Mouse (Mus musculus) kidney, embryonic 15.5 days (tissue): Measurements from ENCODE around the gene Hemgn. TPM values are rescaled to one million over a fixed set of nuclear protein-coding genes. Genes with fewer than 3 reads are reported as not detected.
A peak's percentile ranks its signal among the peaks of the same experiment; 100 is the strongest.

Experiments used
- ATAC-seq: fragments of 200-750 bp; cut with Nextera tagmentation; replicated peaks from 2 replicates; pipeline ENCODE4 v1.8.0; 2017; ENCODE audit warnings: moderate TSS enrichment; ENCODE audit not compliant: low FRiP score
- H3K27ac ChIP-seq: fragments of 300-500 bp; sonication (generic); 2 replicates; pipeline ENCODE4 v1.5.1; 2015; ENCODE audit warnings: mild to moderate bottlenecking, inconsistent platforms
- H3K27me3 ChIP-seq: fragments of 300-500 bp; sonication (generic); 2 replicates; pipeline ENCODE4 v1.6.1; 2015; ENCODE audit warnings: inconsistent platforms
- H3K36me3 ChIP-seq: fragments of 300-500 bp; sonication (generic); 2 replicates; pipeline ENCODE4 v1.6.1; 2015; ENCODE audit warnings: inconsistent platforms
- H3K4me1 ChIP-seq: fragments of 300-500 bp; sonication (generic); 2 replicates; pipeline ENCODE4 v1.6.1; 2015; ENCODE audit warnings: inconsistent platforms
- H3K4me2 ChIP-seq: fragments of 300-500 bp; sonication (generic); 2 replicates; pipeline ENCODE4 v1.6.1; 2015; ENCODE audit warnings: moderate library complexity, mild to moderate bottlenecking, inconsistent platforms
- H3K4me3 ChIP-seq: fragments of 300-500 bp; sonication (generic); replicated peaks from 2 replicates; pipeline ENCODE4 v1.5.1; 2015; ENCODE audit warnings: mild to moderate bottlenecking, inconsistent platforms
- H3K9ac ChIP-seq: fragments of 300-500 bp; sonication (generic); 2 replicates; pipeline ENCODE4 v1.6.1; 2015; ENCODE audit warnings: mild to moderate bottlenecking, inconsistent platforms
- H3K9me3 ChIP-seq: fragments of 300-500 bp; sonication (generic); replicated peaks from 2 replicates; pipeline ENCODE4 v1.6.1; 2016; ENCODE audit warnings: inconsistent platforms
- WGBS: fragments of 180-500 bp; shearing (Covaris S2); methylation state at CpG from one replicate; pipeline ENCODE4 v1.1.7; 2015; ENCODE audit warnings: mixed read lengths; 5-methylcytosine and 5-hydroxymethylcytosine counted together
- polyA plus RNA-seq: library from polyadenylated mRNA; unstranded; fragments of >200 nt; fragmentation: Nextera tagmentation; extraction: Ambion mirVana; gene quantifications from 2 replicates; pipeline ENCODE4 v1.2.1, GENCODE M21; 2015

Gene Hemgn
- polyA plus RNA-seq, 1 experiment from 2014 or later, result 7.1 TPM

GRCm38 (mm10) chr4:46448886-46449285 is 35.6 kb upstream of the Hemgn start:
- Histone ChIP-seq H3K9ac (no peak overlapping the region), H3K27ac (no peak overlapping the region), H3K27me3 (no peaks in the 10 kb centered on the region), H3K36me3 (no peaks in the 10 kb centered on the region), H3K4me1 (peaks cover 24% of the 10 kb centered on the region), H3K4me2 (no peak overlapping the region), H3K4me3 (no peak overlapping the region), H3K9me3 (no peaks in the 10 kb centered on the region)
- ATAC-seq, result no peak
- WGBS, result 57% methylated on average over 6 of the region's 6 CpGs

GRCm38 (mm10) chr4:46447461-46447860 is 34.2 kb upstream of the Hemgn start:
- H3K9ac ChIP-seq, result no peak overlapping the region
- no peaks in the 10 kb centered on the region for H3K36me3 ChIP-seq
- no peak overlapping the region for H3K4me2 ChIP-seq
- H3K27me3 ChIP-seq, result no peaks in the 10 kb centered on the region
- H3K9me3 ChIP-seq, result no peaks in the 10 kb centered on the region
- WGBS, result 56% methylated on average over 1 of the region's 1 CpGs
- H3K4me3 ChIP-seq, result no peak overlapping the region
- H3K4me1 ChIP-seq, result peaks cover 10% of the 10 kb centered on the region
- no peak overlapping the region for H3K27ac ChIP-seq
- no peak for ATAC-seq

GRCm38 (mm10) chr4:46445237-46445945 is 32.1 kb upstream of the Hemgn start:
- H3K27me3 ChIP-seq, result no peaks in the 10 kb centered on the region
- H3K36me3 ChIP-seq, result no peaks in the 10 kb centered on the region
- H3K9ac ChIP-seq, result no peak overlapping the region
- peaks cover 8% of the 10 kb centered on the region; the same call in 1 of the 2 replicates for H3K4me1 ChIP-seq
- no peak for ATAC-seq
- WGBS, result 39% methylated on average over 9 of the region's 9 CpGs
- H3K27ac ChIP-seq, result no peak overlapping the region
- no peaks in the 10 kb centered on the region for H3K9me3 ChIP-seq
- H3K4me3 ChIP-seq, result no peak overlapping the region
- H3K4me2 ChIP-seq, result no peak overlapping the region

GRCm38 (mm10) chr4:46442501-46442900 is 29.2 kb upstream of the Hemgn start:
- Histone ChIP-seq H3K27me3 (no peaks in the 10 kb centered on the region), H3K27ac (no peak overlapping the region), H3K9me3 (no peaks in the 10 kb centered on the region), H3K4me3 (no peak overlapping the region), H3K9ac (no peak overlapping the region), H3K4me1 (0 out of 2 replicates have a peak, but pooled peaks cover 3% of the 10 kb centered on the region), H3K36me3 (no peaks in the 10 kb centered on the region), H3K4me2 (no peak overlapping the region)
- no peak for ATAC-seq
- 60% methylated on average over 4 of the region's 4 CpGs for WGBS

GRCm38 (mm10) chr4:46432339-46433036 is 19.2 kb upstream of the Hemgn start:
- no peaks in the 10 kb centered on the region for H3K36me3 ChIP-seq
- H3K4me1 ChIP-seq, result no peaks in the 10 kb centered on the region
- 82% methylated on average over 12 of the region's 12 CpGs for WGBS
- no peak overlapping the region for H3K9ac ChIP-seq
- no peaks in the 10 kb centered on the region for H3K9me3 ChIP-seq
- no peak overlapping the region for H3K4me3 ChIP-seq
- H3K27me3 ChIP-seq, result no peaks in the 10 kb centered on the region
- no peak overlapping the region for H3K27ac ChIP-seq
- no peak overlapping the region for H3K4me2 ChIP-seq
- peak; percentile 81 for ATAC-seq

GRCm38 (mm10) chr4:46428903-46429499 is 15.7 kb upstream of the Hemgn start:
- H3K36me3 ChIP-seq, result no peaks in the 10 kb centered on the region
- H3K4me3 ChIP-seq, result no peak overlapping the region
- no peaks in the 10 kb centered on the region for H3K27me3 ChIP-seq
- no peak overlapping the region for H3K27ac ChIP-seq
- WGBS, result 70% methylated on average over 10 of the region's 10 CpGs
- H3K4me1 ChIP-seq, result no peaks in the 10 kb centered on the region
- no peak for ATAC-seq
- no peaks in the 10 kb centered on the region for H3K9me3 ChIP-seq
- H3K9ac ChIP-seq, result no peak overlapping the region
- H3K4me2 ChIP-seq, result no peak overlapping the region

GRCm38 (mm10) chr4:46422625-46423024 is 9.3 kb upstream of the Hemgn start:
- no peak overlapping the region for H3K27ac ChIP-seq
- no peaks in the 10 kb centered on the region for H3K4me1 ChIP-seq
- H3K4me2 ChIP-seq, result no peak overlapping the region
- H3K36me3 ChIP-seq, result no peaks in the 10 kb centered on the region
- H3K9me3 ChIP-seq, result no peaks in the 10 kb centered on the region
- no peaks in the 10 kb centered on the region for H3K27me3 ChIP-seq
- 62% methylated on average over 8 of the region's 8 CpGs for WGBS
- H3K4me3 ChIP-seq, result no peak overlapping the region
- ATAC-seq, result no peak
- H3K9ac ChIP-seq, result no peak overlapping the region

GRCm38 (mm10) chr4:46418851-46419250 is 5.5 kb upstream of the Hemgn start:
- WGBS, result 86% methylated on average over 9 of the region's 9 CpGs
- H3K27ac ChIP-seq, result no peak overlapping the region
- H3K9ac ChIP-seq, result no peak overlapping the region
- H3K36me3 ChIP-seq, result no peaks in the 10 kb centered on the region
- no peak overlapping the region for H3K4me3 ChIP-seq
- no peaks in the 10 kb centered on the region for H3K9me3 ChIP-seq
- no peak overlapping the region for H3K4me2 ChIP-seq
- H3K27me3 ChIP-seq, result no peaks in the 10 kb centered on the region
- H3K4me1 ChIP-seq, result no peaks in the 10 kb centered on the region
- ATAC-seq, result no peak

GRCm38 (mm10) chr4:46417491-46417890 is 4.2 kb upstream of the Hemgn start:
- Histone ChIP-seq H3K4me1 (no peaks in the 10 kb centered on the region), H3K27me3 (no peaks in the 10 kb centered on the region), H3K27ac (no peak overlapping the region), H3K4me3 (no peak overlapping the region), H3K4me2 (no peak overlapping the region), H3K36me3 (no peaks in the 10 kb centered on the region), H3K9ac (no peak overlapping the region), H3K9me3 (no peaks in the 10 kb centered on the region)
- 60% methylated on average over 3 of the region's 3 CpGs for WGBS
- no peak; the same call in 1 of the 2 replicates for ATAC-seq

- Histone ChIP-seq H3K4me3 (no peak overlapping the region), H3K9ac (no peak overlapping the region), H3K4me2 (no peak overlapping the region), H3K27me3 (no peaks in the 10 kb centered on the region), H3K27ac (no peak overlapping the region), H3K36me3 (no peaks in the 10 kb centered on the region), H3K4me1 (no peaks in the 10 kb centered on the region), H3K9me3 (no peaks in the 10 kb centered on the region)
- no peak for ATAC-seq
- WGBS, result 67% methylated on average over 1 of the region's 1 CpGs
Measured at GRCm38 (mm10) chr4:46412113-46412512, 1.2 kb downstream of the Hemgn start.

GRCm38 (mm10) chr4:46411489-46411888 is 1.8 kb downstream of the Hemgn start:
- H3K9ac ChIP-seq, result no peak overlapping the region
- H3K27me3 ChIP-seq, result no peaks in the 10 kb centered on the region
- no peak for ATAC-seq
- no peak overlapping the region for H3K4me2 ChIP-seq
- no peaks in the 10 kb centered on the region for H3K4me1 ChIP-seq
- H3K4me3 ChIP-seq, result no peak overlapping the region
- no peaks in the 10 kb centered on the region for H3K9me3 ChIP-seq
- no peaks in the 10 kb centered on the region for H3K36me3 ChIP-seq
- H3K27ac ChIP-seq, result no peak overlapping the region
- 84% methylated on average over 6 of the region's 6 CpGs for WGBS

GRCm38 (mm10) chr4:46410677-46411076 is 2.6 kb downstream of the Hemgn start:
- Histone ChIP-seq H3K4me2 (no peak overlapping the region), H3K36me3 (no peaks in the 10 kb centered on the region), H3K27me3 (no peaks in the 10 kb centered on the region), H3K9me3 (no peaks in the 10 kb centered on the region), H3K9ac (no peak overlapping the region), H3K4me1 (no peaks in the 10 kb centered on the region), H3K27ac (no peak overlapping the region), H3K4me3 (no peak overlapping the region)
- no peak for ATAC-seq
- WGBS, result 88% methylated on average over 5 of the region's 5 CpGs
